Mouse (Mus musculus): ENCODE measurements around the gene Nek9. TPM values are rescaled to one million over a fixed set of nuclear protein-coding genes. Genes with fewer than 3 reads are reported as not detected.

The Nek9 gene
- polyA plus RNA-seq, 1 experiment from 2014 or later = 19.1 TPM

Other genes with a start within 250 kb of the Nek9 start
- 2.9 and 3.3 TPM in 2 replicates for gene Prox2, start 228.6 kb downstream of the Nek9 start, polyA plus RNA-seq (2014; fragmentation: Nextera tagmentation; extraction: Ambion mirVana)
- gene Dlst, start 228.5 kb downstream of the Nek9 start, polyA plus RNA-seq (2014; fragmentation: Nextera tagmentation; extraction: Ambion mirVana) = 68.1 and 119 TPM in 2 replicates
- gene Rps6kl1, start 188.1 kb downstream of the Nek9 start, polyA plus RNA-seq (2014; fragmentation: Nextera tagmentation; extraction: Ambion mirVana) = 0.61 and 1.0 TPM in 2 replicates
- gene Pgf, start 161.6 kb downstream of the Nek9 start, polyA plus RNA-seq (2014; fragmentation: Nextera tagmentation; extraction: Ambion mirVana) = 16.3 and 21.9 TPM in 2 replicates
- gene Eif2b2, start 119.9 kb downstream of the Nek9 start, polyA plus RNA-seq (2014; fragmentation: Nextera tagmentation; extraction: Ambion mirVana) = 95.7 and 105 TPM in 2 replicates
- gene Mlh3, start 68.8 kb downstream of the Nek9 start, polyA plus RNA-seq (2014; fragmentation: Nextera tagmentation; extraction: Ambion mirVana) = 6.2 and 10.8 TPM in 2 replicates
- gene Acyp1, start 50.9 kb downstream of the Nek9 start, polyA plus RNA-seq (2014; fragmentation: Nextera tagmentation; extraction: Ambion mirVana) = 57.7 and 89.4 TPM in 2 replicates
- 2.0 and 3.2 TPM in 2 replicates for gene Zc2hc1c, start 50.8 kb downstream of the Nek9 start, polyA plus RNA-seq (2014; fragmentation: Nextera tagmentation; extraction: Ambion mirVana)
- gene Tmed10, start 35.5 kb upstream of the Nek9 start, polyA plus RNA-seq (2014; fragmentation: Nextera tagmentation; extraction: Ambion mirVana) = 314 and 356 TPM in 2 replicates
- gene Fos, start 134.5 kb upstream of the Nek9 start, polyA plus RNA-seq (2014; fragmentation: Nextera tagmentation; extraction: Ambion mirVana) = 1.6 and 3.0 TPM in 2 replicates